Mouse (Mus musculus) kidney, adult 2 months (tissue): Measurements from ENCODE around the gene Fcgr3.

Source experiments
- CTCF ChIP-seq: fragments of 200-500 bp; conservative IDR thresholded peaks from 2 replicates; pipeline ENCODE4 v1.5.1; 2011; ENCODE audit warnings: low read depth, mild to moderate bottlenecking, control low read depth, low read length, moderate library complexity, mixed read lengths; ENCODE audit not compliant: insufficient read depth, insufficient read length
- POLR2A ChIP-seq: fragments of 200-500 bp; IDR thresholded peaks from one replicate; pipeline ENCODE4 v1.6.1; 2011; ENCODE audit warnings: low read depth, low read length, control low read depth

GRCm38 (mm10) chr1:171006335-171006734 is 58.4 kb downstream of the Fcgr3 start:
- TF ChIP-seq CTCF = no peak
- no peak for TF ChIP-seq POLR2A
